Mouse (Mus musculus) midbrain, embryonic 16.5 days (tissue): ENCODE results near the gene Fmnl2. TPM values are rescaled to one million over a fixed set of nuclear protein-coding genes. Genes with fewer than 3 reads are reported as not detected.

Source experiments
- ATAC-seq: fragments of 200-750 bp; cut with Nextera tagmentation; 2 replicates; pipeline ENCODE4 v1.8.0; 2017; ENCODE audit warnings: moderate TSS enrichment
- H3K27ac ChIP-seq: fragments of 300-500 bp; sonication (generic); 2 replicates; pipeline ENCODE4 v1.5.1; 2014; ENCODE audit warnings: mild to moderate bottlenecking, low read length, mixed read lengths
- H3K27me3 ChIP-seq: fragments of 300-500 bp; sonication (generic); 2 replicates; pipeline ENCODE4 v1.6.1; 2014; ENCODE audit warnings: low read depth, low read length, mixed read lengths; ENCODE audit not compliant: control insufficient read depth, insufficient read depth
- H3K36me3 ChIP-seq: fragments of 300-500 bp; sonication (generic); 2 replicates; pipeline ENCODE4 v1.6.1; 2014; ENCODE audit warnings: mild to moderate bottlenecking, low read length, moderate library complexity, mixed read lengths; ENCODE audit not compliant: control insufficient read depth, insufficient read depth
- H3K4me1 ChIP-seq: fragments of 300-500 bp; sonication (generic); 2 replicates; pipeline ENCODE4 v1.6.1; 2014; ENCODE audit warnings: mild to moderate bottlenecking, low read length, mixed read lengths; ENCODE audit not compliant: control insufficient read depth, insufficient read depth
- H3K4me2 ChIP-seq: fragments of 300-500 bp; sonication (generic); 2 replicates; pipeline ENCODE4 v1.6.1; 2014; ENCODE audit warnings: mild to moderate bottlenecking, low read length, mixed read lengths
- H3K4me3 ChIP-seq: fragments of 300-500 bp; sonication (generic); 2 replicates; pipeline ENCODE4 v1.5.1; 2014; ENCODE audit warnings: low read depth, mild to moderate bottlenecking, low read length, moderate library complexity, mixed read lengths
- H3K9ac ChIP-seq: fragments of 300-500 bp; sonication (generic); 2 replicates; pipeline ENCODE4 v1.6.1; 2014; ENCODE audit warnings: low read depth, low read length, mixed read lengths
- H3K9me3 ChIP-seq: fragments of 300-500 bp; sonication (generic); replicated peaks from 2 replicates; pipeline ENCODE4 v1.6.1; 2014; ENCODE audit warnings: mild to moderate bottlenecking, low read length, mixed read lengths; ENCODE audit not compliant: control insufficient read depth, poor library complexity, severe bottlenecking
- WGBS: fragments of 180-500 bp; shearing (Covaris S2); extraction: QIAGEN DNeasy Blood & Tissue Kit; methylation state at CpG from one replicate; pipeline ENCODE4 v1.1.7; 2014; 5-methylcytosine and 5-hydroxymethylcytosine counted together
- polyA plus RNA-seq: library from polyadenylated mRNA; unstranded; fragments of >200 nt; fragmentation: Nextera tagmentation; extraction: Ambion mirVana; gene quantifications from 2 replicates; pipeline ENCODE4 v1.2.1, GENCODE M21; 2015

Fmnl2 gene
- polyA plus RNA-seq, 1 experiment from 2014 or later, result 7.6 TPM

DNA sequence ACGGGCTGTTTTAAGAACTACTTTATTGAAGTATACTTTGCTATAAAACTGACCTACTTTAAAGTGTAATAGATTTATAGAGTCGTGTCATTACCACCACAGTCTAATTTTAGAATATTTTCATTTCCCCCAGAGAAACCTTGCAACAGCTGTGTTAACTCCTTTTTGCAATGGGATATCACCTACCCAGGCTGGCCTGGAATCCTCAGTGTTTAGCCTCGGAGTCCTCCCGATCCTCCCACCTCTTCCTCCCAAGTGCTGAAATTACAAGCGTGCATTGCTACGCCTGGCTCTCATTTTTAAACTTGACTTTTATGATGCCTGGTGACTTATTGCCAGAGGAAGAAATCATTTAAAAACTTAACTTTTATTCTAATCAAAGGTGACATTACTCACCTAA lies 78.2 kb downstream of the Fmnl2 start:
- Histone ChIP-seq H3K36me3 (no peaks in the 10 kb centered on the region), H3K4me2 (no peak overlapping the region), H3K4me1 (no peaks in the 10 kb centered on the region), H3K27me3 (no peaks in the 10 kb centered on the region), H3K27ac (no peak overlapping the region), H3K9me3 (no peaks in the 10 kb centered on the region), H3K4me3 (no peak overlapping the region), H3K9ac (no peak overlapping the region)
- 88% methylated on average over 6 of the region's 6 CpGs for WGBS
- ATAC-seq, result no peak

GRCm38 (mm10) chr2:52938351-52939074 lies 80.9 kb downstream of the Fmnl2 start:
- no peak overlapping the region for H3K9ac ChIP-seq
- H3K27me3 ChIP-seq, result no peaks in the 10 kb centered on the region
- H3K36me3 ChIP-seq, result no peaks in the 10 kb centered on the region
- no peaks in the 10 kb centered on the region for H3K9me3 ChIP-seq
- H3K4me1 ChIP-seq, result no peaks in the 10 kb centered on the region
- H3K4me2 ChIP-seq, result no peak overlapping the region
- H3K4me3 ChIP-seq, result no peak overlapping the region
- ATAC-seq, result no peak
- WGBS, result 62% methylated on average over 6 of the region's 6 CpGs
- H3K27ac ChIP-seq, result no peak overlapping the region

- ATAC-seq, result no peak
- peaks cover 17% of the 10 kb centered on the region for H3K4me1 ChIP-seq
- 73% methylated on average over 9 of the region's 9 CpGs for WGBS
- no peak overlapping the region for H3K4me3 ChIP-seq
- no peaks in the 10 kb centered on the region for H3K9me3 ChIP-seq
- no peak overlapping the region for H3K4me2 ChIP-seq
- H3K36me3 ChIP-seq, result no peaks in the 10 kb centered on the region
- no peaks in the 10 kb centered on the region for H3K27me3 ChIP-seq
- H3K9ac ChIP-seq, result no peak overlapping the region
- no peak overlapping the region for H3K27ac ChIP-seq
These were observed 86.2 kb downstream of the Fmnl2 start for GRCm38 (mm10) chr2:52943644-52944423.

GRCm38 (mm10) chr2:52944594-52944993 lies 86.9 kb downstream of the Fmnl2 start:
- no peak overlapping the region for H3K27ac ChIP-seq
- no peaks in the 10 kb centered on the region for H3K9me3 ChIP-seq
- peaks cover 17% of the 10 kb centered on the region for H3K4me1 ChIP-seq
- no peaks in the 10 kb centered on the region for H3K27me3 ChIP-seq
- no peak for ATAC-seq
- no peak overlapping the region for H3K4me3 ChIP-seq
- H3K9ac ChIP-seq, result no peak overlapping the region
- no peaks in the 10 kb centered on the region for H3K36me3 ChIP-seq
- 76% methylated on average over 5 of the region's 5 CpGs for WGBS
- no peak overlapping the region for H3K4me2 ChIP-seq

- no peak overlapping the region for H3K4me3 ChIP-seq
- H3K4me2 ChIP-seq, result no peak overlapping the region
- H3K27me3 ChIP-seq, result no peaks in the 10 kb centered on the region
- ATAC-seq, result peak; percentile 47; the same call in 1 of the 2 replicates
- no peaks in the 10 kb centered on the region for H3K9me3 ChIP-seq
- peak overlapping the region; percentile 55; the same call in 1 of the 2 replicates for H3K27ac ChIP-seq
- WGBS, result 33% methylated on average over 2 of the region's 2 CpGs
- no peaks in the 10 kb centered on the region for H3K36me3 ChIP-seq
- H3K9ac ChIP-seq, result no peak overlapping the region
- H3K4me1 ChIP-seq, result peaks cover 19% of the 10 kb centered on the region
These were observed 88.4 kb downstream of the Fmnl2 start for GRCm38 (mm10) chr2:52946074-52946473.

DNA sequence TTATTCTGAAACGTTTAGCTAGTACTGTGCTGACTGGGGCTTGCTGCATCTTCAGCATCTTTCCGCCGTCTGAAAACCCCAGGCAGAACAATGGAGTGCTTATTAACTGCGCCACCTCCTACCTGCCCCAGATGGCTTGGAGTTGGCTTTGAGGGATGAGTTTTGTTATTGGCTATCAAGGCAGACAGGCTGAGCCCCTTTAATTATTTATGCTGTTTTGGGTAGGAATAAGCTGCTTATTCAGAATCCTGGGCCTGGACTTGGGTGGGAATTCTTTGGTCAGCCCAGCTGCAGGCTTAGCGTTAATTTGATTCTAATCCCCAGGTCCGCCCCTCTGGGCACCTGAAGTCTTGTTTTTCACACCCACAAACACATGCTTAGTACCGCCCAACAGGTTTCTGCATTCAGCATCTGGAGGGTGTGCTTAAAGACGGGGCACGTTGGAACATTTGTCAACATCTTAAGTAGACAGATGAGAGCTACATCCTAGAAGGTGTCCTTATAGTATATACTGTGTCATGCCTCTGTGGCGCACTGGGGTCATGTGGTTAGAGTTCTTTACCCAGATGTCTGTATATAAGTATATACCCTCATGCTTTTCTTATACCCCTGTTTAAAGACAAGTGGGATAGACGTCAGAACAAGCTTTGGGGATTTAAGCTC lies 89.0 kb downstream of the Fmnl2 start:
- peak overlapping the region; percentile 55; the same call in 1 of the 2 replicates for H3K27ac ChIP-seq

GRCm38 (mm10) chr2:52948406-52948805 lies 90.7 kb downstream of the Fmnl2 start:
- Histone ChIP-seq H3K4me2 (no peak overlapping the region), H3K4me1 (peaks cover 19% of the 10 kb centered on the region)
- 98% methylated on average over 3 of the region's 3 CpGs for WGBS

More for the DNA sequence above, 89.0 kb downstream of the Fmnl2 start:
- H3K36me3 ChIP-seq, result no peaks in the 10 kb centered on the region
- ATAC-seq, result peak; percentile 27
- no peaks in the 10 kb centered on the region for H3K27me3 ChIP-seq
- H3K4me3 ChIP-seq, result no peak overlapping the region
- H3K4me2 ChIP-seq, result no peak overlapping the region
- H3K9ac ChIP-seq, result no peak overlapping the region
- 22% methylated on average over 11 of the region's 11 CpGs for WGBS
- peaks cover 19% of the 10 kb centered on the region for H3K4me1 ChIP-seq
- no peaks in the 10 kb centered on the region for H3K9me3 ChIP-seq

DNA sequence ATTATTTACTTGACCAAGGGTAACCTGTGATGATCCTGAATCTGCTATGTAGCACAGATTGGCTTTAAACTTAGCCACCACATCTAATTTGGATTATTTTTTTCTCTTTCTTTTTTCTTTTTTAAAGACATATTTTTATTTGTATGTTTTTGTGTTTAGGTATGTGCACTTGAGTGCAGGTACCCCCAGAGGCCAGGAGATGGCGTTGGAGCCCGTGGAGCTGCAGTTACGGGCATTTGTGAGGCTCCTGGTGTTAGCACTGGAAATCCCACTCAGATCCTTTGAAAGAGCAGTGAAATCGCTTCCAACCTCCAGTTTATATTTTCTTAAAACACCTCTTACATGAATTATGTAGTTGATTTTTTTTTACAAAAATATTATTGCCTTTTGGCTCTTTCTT lies 91.9 kb downstream of the Fmnl2 start:
- 97% methylated on average over 4 of the region's 4 CpGs for WGBS
- no peak for ATAC-seq
- Histone ChIP-seq H3K27me3 (no peaks in the 10 kb centered on the region), H3K9ac (no peak overlapping the region), H3K4me3 (no peak overlapping the region), H3K27ac (no peak overlapping the region), H3K4me2 (no peak overlapping the region), H3K4me1 (peaks cover 19% of the 10 kb centered on the region), H3K36me3 (no peaks in the 10 kb centered on the region), H3K9me3 (no peaks in the 10 kb centered on the region)

More at GRCm38 (mm10) chr2:52948406-52948805, 90.7 kb downstream of the Fmnl2 start:
- no peak for ATAC-seq
- H3K4me3 ChIP-seq, result no peak overlapping the region
- H3K27me3 ChIP-seq, result no peaks in the 10 kb centered on the region
- no peaks in the 10 kb centered on the region for H3K9me3 ChIP-seq
- no peak overlapping the region for H3K9ac ChIP-seq
- no peak overlapping the region for H3K27ac ChIP-seq
- no peaks in the 10 kb centered on the region for H3K36me3 ChIP-seq
